Mouse (Mus musculus) kidney, embryonic 15.5 days (tissue): ENCODE results near the gene Fxyd5. TPM values are rescaled to one million over a fixed set of nuclear protein-coding genes. Genes with fewer than 3 reads are reported as not detected.

Experiments used
- ATAC-seq: fragments of 200-750 bp; cut with Nextera tagmentation; replicated peaks from 2 replicates; pipeline ENCODE4 v1.8.0; 2017; ENCODE audit warnings: moderate TSS enrichment; ENCODE audit not compliant: low FRiP score
- H3K27ac ChIP-seq: fragments of 300-500 bp; sonication (generic); 2 replicates; pipeline ENCODE4 v1.5.1; 2015; ENCODE audit warnings: mild to moderate bottlenecking, inconsistent platforms
- H3K27me3 ChIP-seq: fragments of 300-500 bp; sonication (generic); 2 replicates; pipeline ENCODE4 v1.6.1; 2015; ENCODE audit warnings: inconsistent platforms
- H3K36me3 ChIP-seq: fragments of 300-500 bp; sonication (generic); 2 replicates; pipeline ENCODE4 v1.6.1; 2015; ENCODE audit warnings: inconsistent platforms
- H3K4me1 ChIP-seq: fragments of 300-500 bp; sonication (generic); 2 replicates; pipeline ENCODE4 v1.6.1; 2015; ENCODE audit warnings: inconsistent platforms
- H3K4me2 ChIP-seq: fragments of 300-500 bp; sonication (generic); 2 replicates; pipeline ENCODE4 v1.6.1; 2015; ENCODE audit warnings: moderate library complexity, mild to moderate bottlenecking, inconsistent platforms
- H3K4me3 ChIP-seq: fragments of 300-500 bp; sonication (generic); replicated peaks from 2 replicates; pipeline ENCODE4 v1.5.1; 2015; ENCODE audit warnings: mild to moderate bottlenecking, inconsistent platforms
- H3K9ac ChIP-seq: fragments of 300-500 bp; sonication (generic); 2 replicates; pipeline ENCODE4 v1.6.1; 2015; ENCODE audit warnings: mild to moderate bottlenecking, inconsistent platforms
- H3K9me3 ChIP-seq: fragments of 300-500 bp; sonication (generic); replicated peaks from 2 replicates; pipeline ENCODE4 v1.6.1; 2016; ENCODE audit warnings: inconsistent platforms
- WGBS: fragments of 180-500 bp; shearing (Covaris S2); methylation state at CpG from one replicate; pipeline ENCODE4 v1.1.7; 2015; ENCODE audit warnings: mixed read lengths; 5-methylcytosine and 5-hydroxymethylcytosine counted together
- polyA plus RNA-seq: library from polyadenylated mRNA; unstranded; fragments of >200 nt; fragmentation: Nextera tagmentation; extraction: Ambion mirVana; gene quantifications from 2 replicates; pipeline ENCODE4 v1.2.1, GENCODE M21; 2015

The Fxyd5 gene
- polyA plus RNA-seq, 1 experiment from 2014 or later, result 35.0 TPM

- H3K9me3 ChIP-seq, result no peaks in the 10 kb centered on the region
- H3K9ac ChIP-seq, result no peak overlapping the region
- no peak overlapping the region for H3K4me2 ChIP-seq
- ATAC-seq, result no peak
- H3K4me1 ChIP-seq, result peaks cover 17% of the 10 kb centered on the region
- no peaks in the 10 kb centered on the region for H3K27me3 ChIP-seq
- H3K36me3 ChIP-seq, result no peaks in the 10 kb centered on the region
- no peak overlapping the region for H3K4me3 ChIP-seq
- no peak overlapping the region for H3K27ac ChIP-seq
- 70% methylated on average over 11 of the region's 11 CpGs for WGBS
These were observed 17.8 kb upstream of the Fxyd5 start for GRCm38 (mm10) chr7:31059919-31060620.

- H3K4me1 ChIP-seq, result peaks cover 26% of the 10 kb centered on the region
- 2% methylated on average over 2 of the region's 2 CpGs for WGBS
- no peak within 1 kb of the TSS for H3K4me2 ChIP-seq
- no peaks in the 10 kb centered on the region for H3K9me3 ChIP-seq
- peak; percentile 47 for ATAC-seq
- H3K36me3 ChIP-seq, result no peaks in the 10 kb centered on the region
- no peak within 1 kb of the TSS for H3K27ac ChIP-seq
- H3K9ac ChIP-seq, result no peak within 1 kb of the TSS
- peaks cover 3% of the 10 kb centered on the region for H3K27me3 ChIP-seq
- no peak within 1 kb of the TSS for H3K4me3 ChIP-seq
These were observed 16.8 kb upstream of the Fxyd5 start, which contains the start of gene Lgi4 for GRCm38 (mm10) chr7:31059108-31059507. Gene Lgi4 (plus strand): TSS chr7:31059342.

GRCm38 (mm10) chr7:31058211-31058610 lies 15.9 kb upstream of the Fxyd5 start:
- Histone ChIP-seq H3K4me2 (no peak overlapping the region), H3K36me3 (no peaks in the 10 kb centered on the region), H3K27ac (no peak overlapping the region), H3K9me3 (no peaks in the 10 kb centered on the region), H3K4me3 (no peak overlapping the region), H3K4me1 (peaks cover 35% of the 10 kb centered on the region), H3K27me3 (peaks cover 12% of the 10 kb centered on the region), H3K9ac (no peak overlapping the region)
- WGBS, result 88% methylated on average over 6 of the region's 6 CpGs
- ATAC-seq, result no peak

- Histone ChIP-seq H3K9ac (no peak overlapping the region), H3K36me3 (no peaks in the 10 kb centered on the region), H3K4me2 (no peak overlapping the region), H3K27me3 (peaks cover 17% of the 10 kb centered on the region), H3K9me3 (no peaks in the 10 kb centered on the region), H3K4me3 (no peak overlapping the region), H3K4me1 (peaks cover 40% of the 10 kb centered on the region), H3K27ac (no peak overlapping the region)
- WGBS, result 59% methylated on average over 5 of the region's 5 CpGs
- ATAC-seq, result no peak
These were observed 15.4 kb upstream of the Fxyd5 start for GRCm38 (mm10) chr7:31057730-31058129.

- WGBS, result 80% methylated on average over 2 of the region's 2 CpGs
These were observed 14.8 kb upstream of the Fxyd5 start, which contains the start of gene Fxyd1 for GRCm38 (mm10) chr7:31057071-31057470. Gene Fxyd1 (minus strand): TSS chr7:31057199.

GRCm38 (mm10) chr7:31056448-31056847 lies 14.2 kb upstream of the Fxyd5 start:
- H3K4me2 ChIP-seq, result no peak overlapping the region
- H3K27ac ChIP-seq, result no peak overlapping the region
- H3K4me1 ChIP-seq, result peaks cover 53% of the 10 kb centered on the region
- no peak overlapping the region for H3K4me3 ChIP-seq
- H3K36me3 ChIP-seq, result no peaks in the 10 kb centered on the region
- H3K27me3 ChIP-seq, result peaks cover 29% of the 10 kb centered on the region
- no peaks in the 10 kb centered on the region for H3K9me3 ChIP-seq
- no peak for ATAC-seq
- WGBS, result 68% methylated on average over 7 of the region's 7 CpGs
- no peak overlapping the region for H3K9ac ChIP-seq

More at GRCm38 (mm10) chr7:31057071-31057470, 14.8 kb upstream of the Fxyd5 start, which contains the start of gene Fxyd1:
- peaks cover 47% of the 10 kb centered on the region for H3K4me1 ChIP-seq
- H3K27me3 ChIP-seq, result peaks cover 23% of the 10 kb centered on the region
- no peaks in the 10 kb centered on the region for H3K9me3 ChIP-seq
- no peak for ATAC-seq
- H3K9ac ChIP-seq, result no peak within 1 kb of the TSS
- H3K36me3 ChIP-seq, result no peaks in the 10 kb centered on the region
- H3K27ac ChIP-seq, result no peak within 1 kb of the TSS
- H3K4me3 ChIP-seq, result no peak within 1 kb of the TSS
- H3K4me2 ChIP-seq, result no peak within 1 kb of the TSS

- 13% methylated on average over 1 of the region's 4 CpGs for WGBS
- no peak overlapping the region for H3K27ac ChIP-seq
These were observed 13.6 kb upstream of the Fxyd5 start for GRCm38 (mm10) chr7:31055883-31056282.

GRCm38 (mm10) chr7:31055354-31055824 lies 13.1 kb upstream of the Fxyd5 start:
- Histone ChIP-seq H3K27me3 (peaks cover 40% of the 10 kb centered on the region), H3K36me3 (no peaks in the 10 kb centered on the region), H3K9me3 (no peaks in the 10 kb centered on the region), H3K9ac (0 out of 2 replicates have a peak overlapping the region, but pooled peaks have one; percentile 17), H3K27ac (peak overlapping the region; percentile 68), H3K4me2 (peak overlapping the region; percentile 52), H3K4me3 (peak overlapping the region; percentile 31), H3K4me1 (peaks cover 63% of the 10 kb centered on the region)
- peak; percentile 84 for ATAC-seq
- WGBS, result 8% methylated on average over 9 of the region's 10 CpGs

More at GRCm38 (mm10) chr7:31055883-31056282, 13.6 kb upstream of the Fxyd5 start:
- H3K27me3 ChIP-seq, result peaks cover 35% of the 10 kb centered on the region
- no peak overlapping the region for H3K9ac ChIP-seq
- no peak overlapping the region for H3K4me3 ChIP-seq
- no peaks in the 10 kb centered on the region for H3K9me3 ChIP-seq
- peaks cover 59% of the 10 kb centered on the region for H3K4me1 ChIP-seq
- no peak for ATAC-seq
- no peaks in the 10 kb centered on the region for H3K36me3 ChIP-seq
- no peak overlapping the region; the same call in 1 of the 2 replicates for H3K4me2 ChIP-seq

GRCm38 (mm10) chr7:31054661-31055320 lies 12.5 kb upstream of the Fxyd5 start:
- no peaks in the 10 kb centered on the region for H3K9me3 ChIP-seq
- peak overlapping the region; percentile 52 for H3K4me2 ChIP-seq
- peak overlapping the region; percentile 31 for H3K4me3 ChIP-seq
- no peak for ATAC-seq
- no peaks in the 10 kb centered on the region for H3K36me3 ChIP-seq
- no peak overlapping the region for H3K9ac ChIP-seq
- H3K4me1 ChIP-seq, result peaks cover 69% of the 10 kb centered on the region
- 34% methylated on average over 11 of the region's 11 CpGs for WGBS
- H3K27me3 ChIP-seq, result peaks cover 46% of the 10 kb centered on the region
- H3K27ac ChIP-seq, result peak overlapping the region; percentile 68

GRCm38 (mm10) chr7:31053882-31054447 lies 11.7 kb upstream of the Fxyd5 start:
- H3K4me1 ChIP-seq, result peaks cover 70% of the 10 kb centered on the region
- no peak overlapping the region for H3K9ac ChIP-seq
- H3K4me3 ChIP-seq, result no peak overlapping the region
- H3K4me2 ChIP-seq, result peak overlapping the region; percentile 52; the same call in 1 of the 2 replicates
- no peaks in the 10 kb centered on the region for H3K36me3 ChIP-seq
- H3K27me3 ChIP-seq, result peaks cover 54% of the 10 kb centered on the region
- H3K9me3 ChIP-seq, result no peaks in the 10 kb centered on the region
- 31% methylated on average over 10 of the region's 10 CpGs for WGBS
- no peak for ATAC-seq
- H3K27ac ChIP-seq, result no peak overlapping the region

- 0 out of 2 replicates have a peak overlapping the region, but pooled peaks have one; percentile 32 for H3K27ac ChIP-seq
- ATAC-seq, result peak; percentile 52
- WGBS, result 1% methylated on average over 34 of the region's 34 CpGs
- no peaks in the 10 kb centered on the region for H3K9me3 ChIP-seq
- peaks cover 60% of the 10 kb centered on the region for H3K27me3 ChIP-seq
- H3K4me1 ChIP-seq, result peaks cover 70% of the 10 kb centered on the region
- peak overlapping the region; percentile 29; the same call in 1 of the 2 replicates for H3K9ac ChIP-seq
- H3K36me3 ChIP-seq, result no peaks in the 10 kb centered on the region
- peak overlapping the region; percentile 59 for H3K4me2 ChIP-seq
- peak overlapping the region; percentile 32 for H3K4me3 ChIP-seq
These were observed 10.6 kb upstream of the Fxyd5 start for GRCm38 (mm10) chr7:31052636-31053434.
